Mouse (Mus musculus): ENCODE measurements around the gene Zmiz1. TPM values are rescaled to one million over a fixed set of nuclear protein-coding genes. Genes with fewer than 3 reads are reported as not detected.

Gene Zmiz1
- total RNA-seq, 2 experiments from 2014 or later: 87.7 to 99.3 TPM

DNA sequence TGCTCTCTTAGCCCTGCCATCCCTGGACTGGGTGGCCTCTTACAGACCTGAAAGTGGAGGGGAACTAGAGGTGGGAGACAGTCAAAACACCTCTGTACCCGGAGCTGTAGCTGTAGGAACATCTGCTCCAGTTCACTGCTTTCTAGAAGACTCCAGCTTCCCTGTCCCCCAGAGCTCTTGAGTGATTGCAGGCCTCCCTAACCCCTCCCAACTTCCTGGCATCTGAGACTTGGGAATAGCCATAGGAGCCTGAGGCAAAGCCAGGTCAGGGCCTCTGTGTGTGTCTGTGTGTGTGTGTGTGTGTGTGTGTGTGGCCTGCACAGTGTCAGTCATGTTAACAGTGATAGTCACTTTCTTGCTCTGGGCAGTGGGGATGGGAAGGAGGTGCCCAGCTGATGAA, 102.7 kb downstream of the Zmiz1 start:
- no peak overlapping the region for H3K27ac ChIP-seq
- no peak for TF ChIP-seq CTCF (conservative IDR thresholded peaks at IDR 0.05)

DNA sequence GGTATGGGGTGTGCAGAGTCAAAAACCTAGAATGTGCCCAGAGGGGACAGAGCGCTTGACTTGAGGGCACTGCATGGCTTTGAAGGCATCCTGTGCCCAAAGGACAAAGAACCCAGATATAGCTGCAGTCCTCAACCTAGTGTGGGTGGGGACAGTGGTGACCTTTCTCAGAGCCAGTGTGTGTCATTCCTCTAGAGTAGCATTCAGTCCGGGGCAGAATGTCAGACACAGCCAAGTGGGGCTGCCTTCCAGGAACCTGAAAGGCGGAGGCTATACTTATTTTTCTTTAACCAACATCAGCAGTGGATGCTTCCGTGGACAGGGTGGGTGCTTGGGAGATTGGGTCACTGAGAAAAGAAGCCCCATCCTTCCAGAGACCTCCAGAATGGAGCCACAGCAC, 103.5 kb downstream of the Zmiz1 start:
- TF ChIP-seq CTCF (conservative IDR thresholded peaks at IDR 0.05): no peak
- no peak overlapping the region for H3K4me3 ChIP-seq
- no peak overlapping the region for H3K27ac ChIP-seq
- no peak for DNase-seq (ENCODE audit: low spot score in 2 of 2)

More for the DNA sequence above, 102.7 kb downstream of the Zmiz1 start:
- H3K4me3 ChIP-seq: no peak overlapping the region
- DNase-seq (ENCODE audit: low spot score in 2 of 2): no peak

- TF ChIP-seq CTCF (conservative IDR thresholded peaks at IDR 0.05): no peak
- H3K4me3 ChIP-seq: no peak overlapping the region
- no peak overlapping the region for H3K27ac ChIP-seq
- no peak for DNase-seq (ENCODE audit: low spot score in 2 of 2)
These were observed 103.9 kb downstream of the Zmiz1 start for GRCm38 (mm10) chr14:25562909-25563308.

- TF ChIP-seq CTCF (conservative IDR thresholded peaks at IDR 0.05): no peak
- Histone ChIP-seq H3K4me3 (no peak overlapping the region), H3K27ac (no peak overlapping the region)
- DNase-seq (ENCODE audit: low spot score in 2 of 2): no peak
These were observed 105.6 kb downstream of the Zmiz1 start for GRCm38 (mm10) chr14:25564577-25564976.

- peak; percentile 100 for TF ChIP-seq CTCF (conservative IDR thresholded peaks at IDR 0.05)
- no peak overlapping the region for H3K4me3 ChIP-seq
- DNase-seq (ENCODE audit: low spot score in 2 of 2): peak; percentile 85 to 92
- peak overlapping the region; percentile 28; the same call in 1 of the 2 replicates for H3K27ac ChIP-seq
These were observed 106.5 kb downstream of the Zmiz1 start for GRCm38 (mm10) chr14:25565344-25566088.

DNA sequence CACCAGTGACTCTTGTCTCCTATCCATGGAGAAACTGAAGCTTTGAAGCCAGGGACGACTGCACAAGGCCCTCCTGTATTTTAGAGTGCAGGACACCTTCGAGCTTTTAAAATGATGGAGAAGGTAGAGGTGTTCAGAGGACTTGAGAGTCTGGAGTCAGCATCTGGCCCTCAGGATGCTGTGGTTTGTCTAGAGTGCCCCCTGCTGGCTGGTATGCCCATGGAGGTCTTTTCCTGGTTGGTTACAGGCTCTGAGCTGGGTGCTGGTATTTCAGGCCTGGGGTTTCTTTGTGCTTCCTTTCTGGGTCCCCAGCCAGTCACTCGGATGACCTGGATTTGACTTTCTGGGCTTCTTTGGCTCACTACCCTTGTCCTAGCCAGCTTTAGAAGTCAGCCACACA, 108.3 kb downstream of the Zmiz1 start:
- TF ChIP-seq CTCF (conservative IDR thresholded peaks at IDR 0.05): peak; percentile 84
- Histone ChIP-seq H3K4me3 (no peak overlapping the region), H3K27ac (no peak overlapping the region)
- DNase-seq (ENCODE audit: low spot score in 2 of 2): peak; percentile 55 to 73

GRCm38 (mm10) chr14:25567837-25568236, 108.9 kb downstream of the Zmiz1 start:
- no peak for DNase-seq (ENCODE audit: low spot score in 2 of 2)
- H3K4me3 ChIP-seq: no peak overlapping the region
- no peak overlapping the region for H3K27ac ChIP-seq
- TF ChIP-seq CTCF (conservative IDR thresholded peaks at IDR 0.05): no peak

GRCm38 (mm10) chr14:25574047-25574870, 115.3 kb downstream of the Zmiz1 start:
- TF ChIP-seq CTCF (conservative IDR thresholded peaks at IDR 0.05): no peak
- no peak overlapping the region for H3K27ac ChIP-seq
- H3K4me3 ChIP-seq: no peak overlapping the region
- DNase-seq (ENCODE audit: low spot score in 2 of 2): no peak

GRCm38 (mm10) chr14:25576642-25577041, 117.7 kb downstream of the Zmiz1 start:
- Histone ChIP-seq H3K4me3 (no peak overlapping the region), H3K27ac (no peak overlapping the region)
- no peak for TF ChIP-seq CTCF (conservative IDR thresholded peaks at IDR 0.05)
- no peak for DNase-seq (ENCODE audit: low spot score in 2 of 2)

DNA sequence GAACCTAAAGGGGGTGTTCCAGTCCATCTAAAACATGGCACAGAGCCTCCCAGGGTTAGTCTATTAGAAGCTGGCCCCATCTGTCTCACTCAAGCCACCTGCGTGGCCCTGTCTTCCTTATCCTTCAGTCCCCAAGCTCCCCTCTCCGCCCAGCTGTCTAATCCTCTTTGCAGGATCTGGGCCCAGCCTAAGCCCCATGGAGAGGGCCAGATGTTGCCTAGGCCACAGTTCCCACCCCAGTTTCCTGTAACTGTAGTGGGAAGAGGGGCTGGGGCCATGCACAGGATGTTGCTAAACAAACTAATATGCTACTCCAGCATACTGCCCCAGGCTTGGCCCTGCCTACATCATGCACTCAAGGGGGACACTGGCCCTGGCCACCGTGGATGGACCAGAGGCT, 118.4 kb downstream of the Zmiz1 start:
- H3K4me3 ChIP-seq: no peak overlapping the region
- TF ChIP-seq CTCF (conservative IDR thresholded peaks at IDR 0.05): no peak
- no peak overlapping the region for H3K27ac ChIP-seq
- DNase-seq (ENCODE audit: low spot score in 2 of 2): no peak

- TF ChIP-seq CTCF (conservative IDR thresholded peaks at IDR 0.05): no peak
- H3K27ac ChIP-seq: peak overlapping the region; percentile 32; the same call in 1 of the 2 replicates
- H3K4me3 ChIP-seq: no peak overlapping the region
- DNase-seq (ENCODE audit: low spot score in 2 of 2): no peak
These were observed 120.6 kb downstream of the Zmiz1 start for GRCm38 (mm10) chr14:25579597-25579996.

DNA sequence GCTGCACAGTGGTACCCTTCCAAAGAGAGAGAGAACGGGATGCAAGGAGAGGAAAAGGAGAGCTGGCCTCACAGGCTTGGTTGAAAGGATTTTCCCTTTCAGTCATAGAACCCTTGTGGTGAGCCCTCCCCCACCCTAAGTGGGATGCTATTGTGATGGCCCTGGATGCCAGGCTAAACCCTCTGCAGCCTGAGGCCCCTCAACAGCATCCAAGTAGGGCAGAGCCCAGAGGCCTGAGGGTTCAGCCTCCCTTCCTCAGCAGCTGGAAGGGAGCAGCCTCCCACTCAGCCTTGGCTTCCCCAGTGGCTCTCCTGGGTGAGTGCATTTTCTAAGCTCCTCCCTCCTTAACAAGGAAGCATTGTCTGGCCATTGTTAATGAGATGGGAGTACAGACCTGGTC, 121.4 kb downstream of the Zmiz1 start:
- Histone ChIP-seq H3K4me3 (no peak overlapping the region), H3K27ac (peak overlapping the region; percentile 32; the same call in 1 of the 2 replicates)
- no peak for DNase-seq (ENCODE audit: low spot score in 2 of 2)
- TF ChIP-seq CTCF (conservative IDR thresholded peaks at IDR 0.05): no peak

DNA sequence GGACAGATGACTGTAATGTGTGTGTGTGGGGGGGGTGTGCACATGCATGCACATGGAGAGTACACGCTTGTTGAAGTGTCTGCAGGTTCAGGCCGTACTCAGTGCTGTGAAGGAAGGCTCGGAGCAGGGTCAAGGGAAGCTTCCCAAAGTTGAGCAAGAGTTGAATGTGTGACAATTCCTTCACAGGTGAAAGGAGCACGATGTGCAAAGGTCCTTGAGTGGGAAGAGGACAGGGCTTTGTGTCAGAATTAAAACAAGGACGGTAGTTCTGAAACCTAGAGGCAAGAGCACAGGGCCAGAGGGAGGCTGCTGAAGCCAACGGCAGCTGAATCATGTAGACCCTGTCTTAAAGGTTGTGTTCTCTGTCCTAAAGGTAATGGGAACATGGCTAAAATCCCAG, 123.6 kb downstream of the Zmiz1 start:
- Histone ChIP-seq H3K4me3 (no peak overlapping the region), H3K27ac (no peak overlapping the region)
- TF ChIP-seq CTCF (conservative IDR thresholded peaks at IDR 0.05): no peak
- no peak for DNase-seq (ENCODE audit: low spot score in 2 of 2)

Measured in layer of hippocampus, adult 2 months (tissue).